Mouse (Mus musculus) erythroblast, embryonic 14.5 days (primary cell): ENCODE results near the gene Rbm7.

ENCODE experiments used
- GATA1 ChIP-seq: IDR thresholded peaks from 2 replicates; pipeline ENCODE4 v1.6.1; 2012; ENCODE audit warnings: low read length, inconsistent platforms, mixed read lengths
- TAL1 ChIP-seq: IDR thresholded peaks from 3 replicates; pipeline ENCODE4 v1.6.1; 2012; ENCODE audit warnings: low read length, inconsistent platforms, mixed read lengths

DNA sequence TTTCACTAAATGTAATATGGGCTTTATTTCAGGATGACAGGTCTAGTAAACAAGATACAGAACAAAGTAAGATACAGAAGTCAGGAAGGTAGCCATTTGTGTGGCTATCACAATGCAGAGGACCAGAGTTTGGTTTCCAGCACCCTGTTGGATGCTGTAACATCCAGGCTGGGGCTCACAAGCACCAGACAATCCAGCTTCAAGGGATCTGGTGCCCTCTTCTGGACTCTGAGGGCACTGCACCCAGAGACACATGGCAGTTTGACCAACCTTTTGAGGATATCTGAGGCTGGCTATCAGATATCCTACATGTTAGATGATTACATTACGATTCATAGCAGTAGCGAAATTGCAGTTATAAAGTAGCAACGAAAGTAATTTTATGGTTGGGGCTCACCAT is 29.4 kb downstream of the Rbm7 start:
- TF ChIP-seq GATA1 (no peak), TAL1 (no peak)
